Mouse (Mus musculus) T-cell, adult 2 months (primary cell): Measurements from ENCODE around the gene Olfr1441.
A peak's percentile ranks its signal among the peaks of the same experiment; 100 is the strongest.

Experiments
- DNase-seq: peaks from one replicate; pipeline ENCODE4 v3.0.0; 2022; ENCODE audit warnings: low spot score

Gene Olfr1441

GRCm38 (mm10) chr19:12462851-12463721 lies 45.9 kb downstream of the Olfr1441 start:
- no peak for DNase-seq

- DNase-seq, result no peak
Observed at GRCm38 (mm10) chr19:12463722-12464035, 46.4 kb downstream of the Olfr1441 start.

GRCm38 (mm10) chr19:12464127-12464526 lies 46.9 kb downstream of the Olfr1441 start:
- DNase-seq, result no peak

- no peak for DNase-seq
Observed at GRCm38 (mm10) chr19:12464674-12465073, 47.4 kb downstream of the Olfr1441 start.

GRCm38 (mm10) chr19:12465530-12466144 lies 48.4 kb downstream of the Olfr1441 start:
- no peak for DNase-seq

- DNase-seq, result peak; percentile 67
Observed at GRCm38 (mm10) chr19:12466204-12466603, 49.0 kb downstream of the Olfr1441 start.

GRCm38 (mm10) chr19:12467436-12467835 lies 50.2 kb downstream of the Olfr1441 start:
- peak; percentile 58 for DNase-seq

GRCm38 (mm10) chr19:12471866-12472265 lies 54.6 kb downstream of the Olfr1441 start:
- DNase-seq, result peak; percentile 66

- DNase-seq, result peak; percentile 25
Observed at GRCm38 (mm10) chr19:12472381-12472976, 55.2 kb downstream of the Olfr1441 start.
